Mouse (Mus musculus) lung, adult 2 months (tissue): ENCODE measurements around the gene Olfr645. TPM values are rescaled to one million over a fixed set of nuclear protein-coding genes. Genes with fewer than 3 reads are reported as not detected.

Experiments used
- DNase-seq: peaks from one replicate; pipeline ENCODE4 v3.0.0; 2022
- H3K4me1 ChIP-seq: fragments of 200-500 bp; 2 replicates; pipeline ENCODE4 v1.6.1; 2011; ENCODE audit warnings: low read length; ENCODE audit not compliant: control insufficient read depth, insufficient read depth
- H3K4me3 ChIP-seq: fragments of 200-500 bp; replicated peaks from 2 replicates; pipeline ENCODE3; 2011; ENCODE audit warnings: low read depth, mild to moderate bottlenecking, control low read depth, low read length; ENCODE audit errors: extremely low read depth
- CTCF ChIP-seq: fragments of 200-500 bp; IDR thresholded peaks from 2 replicates; pipeline ENCODE4 v1.5.1; 2011; ENCODE audit warnings: mild to moderate bottlenecking, low read length, control low read depth; ENCODE audit not compliant: insufficient read depth
- POLR2A ChIP-seq: fragments of 200-500 bp; IDR thresholded peaks from 2 replicates; pipeline ENCODE4 v1.6.1; 2011; ENCODE audit warnings: low read depth, mild to moderate bottlenecking, control low read depth, low read length, borderline replicate concordance; ENCODE audit errors: extremely low read depth
- WGBS: fragments of 180-500 bp; shearing (Covaris S2); methylation state at CpG from one replicate; pipeline ENCODE4 v1.1.7; 2018; 5-methylcytosine and 5-hydroxymethylcytosine counted together
- polyA plus RNA-seq: library from polyadenylated mRNA; depleted of rRNA; stranded (reverse); fragments of >200 nt; gene quantifications from 2 replicates; pipeline ENCODE4 v1.2.3, GENCODE M21; 2012; rRNA removed

Olfr645 gene
- not detected in 2 replicates for polyA plus RNA-seq

DNA sequence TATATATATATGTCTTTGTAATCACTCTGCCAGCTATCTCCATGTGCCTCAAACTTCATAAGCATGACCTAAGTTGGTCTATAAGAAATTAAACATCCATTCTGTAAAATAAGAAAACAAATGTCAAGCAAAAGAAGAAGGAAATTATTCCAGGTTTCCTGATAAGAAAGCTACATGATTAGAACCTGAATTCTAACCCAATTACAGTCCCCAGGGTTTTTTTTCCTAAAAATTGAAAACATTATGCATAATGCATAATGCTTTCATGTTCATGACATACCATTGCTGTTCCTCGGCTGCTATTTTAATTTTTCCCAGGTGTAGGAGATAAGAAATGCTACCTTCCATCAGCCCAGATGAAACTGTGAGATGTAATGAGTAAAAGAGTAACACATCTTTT, at the start of gene Olfr645:
Olfr645 (minus strand) TSS at position 101 of the 400 bp plus-strand sequence.
- Histone ChIP-seq H3K4me3 (no peak within 1 kb of the TSS), H3K4me1 (no peaks in the 10 kb centered on the region)
- no peak for TF ChIP-seq CTCF
- TF ChIP-seq POLR2A, result no peak
- DNase-seq, result no peak
- WGBS, result 73% methylated on average over 1 of the region's 1 CpGs

DNA sequence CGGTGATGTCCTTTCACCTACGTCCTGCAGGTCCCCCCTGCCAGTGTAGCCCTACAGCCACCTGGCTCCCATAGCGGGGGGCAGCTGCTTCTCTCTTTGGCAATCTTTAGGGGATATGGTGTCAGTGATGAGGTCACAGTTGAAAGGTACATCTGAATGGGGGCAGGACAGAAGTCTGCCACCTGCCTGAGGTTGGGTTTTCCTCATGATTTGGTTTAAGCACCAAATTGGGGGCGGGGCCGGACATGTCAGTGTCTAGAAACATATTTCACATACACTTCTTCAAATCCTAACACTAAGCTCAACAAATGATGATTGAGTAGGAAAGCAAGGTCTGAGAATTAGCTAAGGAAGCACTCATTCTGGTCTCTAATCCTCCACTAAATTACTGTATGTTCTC, 44.5 kb upstream of the Olfr645 start, which contains the start of gene Ubqln5:
Ubqln5 (minus strand) TSS at position 101 of the 400 bp plus-strand sequence.
- DNase-seq, result no peak
- Histone ChIP-seq H3K4me1 (no peaks in the 10 kb centered on the region), H3K4me3 (no peak within 1 kb of the TSS)
- TF ChIP-seq POLR2A (no peak), CTCF (no peak)
- WGBS, result 92% methylated on average over 5 of the region's 5 CpGs

- DNase-seq, result no peak
- no peak for TF ChIP-seq POLR2A
- no peak for TF ChIP-seq CTCF
Measured at GRCm38 (mm10) chr7:104104757-104104972, 19.4 kb upstream of the Olfr645 start, which contains the start of gene Olfr646. TSS of gene Olfr646 (plus strand) at chr7:104104873.

GRCm38 (mm10) chr7:104103913-104104756, 18.9 kb upstream of the Olfr645 start:
- TF ChIP-seq POLR2A, result no peak
- TF ChIP-seq CTCF, result no peak
- no peak overlapping the region for H3K4me3 ChIP-seq
- WGBS, result 61% methylated on average over 4 of the region's 4 CpGs
- DNase-seq, result no peak
- no peaks in the 10 kb centered on the region for H3K4me1 ChIP-seq

More at GRCm38 (mm10) chr7:104104757-104104972, 19.4 kb upstream of the Olfr645 start, which contains the start of gene Olfr646:
- Histone ChIP-seq H3K4me1 (no peaks in the 10 kb centered on the region), H3K4me3 (no peak within 1 kb of the TSS)

DNA sequence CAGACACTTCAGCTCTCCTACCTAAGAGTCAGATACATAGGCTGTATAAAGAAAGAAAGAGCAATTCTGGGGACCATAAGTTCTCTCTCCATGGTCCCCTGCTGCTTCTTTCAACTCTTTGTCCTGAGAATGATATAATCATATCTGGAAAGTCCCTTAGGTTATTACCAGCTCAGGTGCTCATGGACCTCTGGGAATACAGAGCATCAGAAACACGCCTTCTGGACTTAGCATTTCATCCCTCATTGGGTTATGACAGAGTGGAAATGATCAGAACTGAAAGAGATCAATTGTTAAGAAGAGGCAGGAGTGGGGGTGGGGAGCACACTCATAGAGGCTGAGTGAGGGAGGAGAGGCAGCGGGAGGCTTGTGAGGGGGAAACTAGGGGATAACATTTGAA, 13.5 kb downstream of the Olfr645 start, which contains the start of gene Olfr644:
Olfr644 (minus strand) TSS at position 101 of the 400 bp plus-strand sequence.
- DNase-seq, result no peak
- 52% methylated on average over 2 of the region's 2 CpGs for WGBS
- Histone ChIP-seq H3K4me1 (no peaks in the 10 kb centered on the region), H3K4me3 (no peak within 1 kb of the TSS)
- TF ChIP-seq POLR2A (no peak), CTCF (no peak)

DNA sequence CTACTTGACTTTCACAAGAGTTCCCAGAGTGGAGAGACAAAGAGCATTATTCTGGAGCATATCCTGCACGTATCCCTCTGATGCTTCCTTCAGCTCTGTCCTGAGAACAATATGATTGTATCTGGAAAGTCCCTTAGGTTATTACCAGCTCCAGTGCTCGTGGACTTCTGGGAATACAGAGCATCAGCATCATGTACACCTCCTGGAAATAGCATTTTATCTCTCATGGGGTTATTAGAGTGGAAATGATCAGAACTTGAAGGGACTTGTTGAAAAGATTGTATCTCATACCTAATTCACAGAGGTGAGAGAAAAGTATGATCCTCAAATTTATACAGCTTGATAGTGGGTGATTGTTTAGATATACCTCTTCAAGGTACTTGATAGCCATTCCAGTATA, 23.9 kb downstream of the Olfr645 start, which contains the start of gene 4930516K23Rik:
4930516K23Rik (minus strand) TSS at position 101 of the 400 bp plus-strand sequence.
- Histone ChIP-seq H3K4me3 (no peak within 1 kb of the TSS), H3K4me1 (no peaks in the 10 kb centered on the region)
- no peak for DNase-seq
- WGBS, result 43% methylated on average over 2 of the region's 2 CpGs
- TF ChIP-seq POLR2A (no peak), CTCF (no peak)

DNA sequence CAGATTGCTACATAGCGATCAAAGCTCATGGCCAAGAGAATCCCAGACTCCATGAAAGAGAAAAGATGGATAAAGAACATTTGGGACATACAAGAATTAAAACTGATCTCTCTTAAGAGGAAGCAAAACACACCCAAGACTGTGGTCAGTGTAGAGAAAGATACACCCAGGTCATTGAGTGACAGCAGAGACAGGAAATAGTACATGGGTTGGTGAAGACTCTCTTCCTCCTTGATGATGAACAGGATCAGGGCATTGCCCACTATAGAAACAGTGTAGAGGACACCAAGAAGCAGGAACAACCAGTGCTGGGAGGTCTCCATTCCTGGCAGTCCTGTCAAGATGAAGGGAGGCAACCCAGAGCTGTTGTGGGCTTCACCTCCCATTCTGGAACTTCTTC, 26.1 kb downstream of the Olfr645 start:
- 84% methylated on average over 1 of the region's 1 CpGs for WGBS
- Histone ChIP-seq H3K4me1 (no peaks in the 10 kb centered on the region), H3K4me3 (no peak overlapping the region)
- DNase-seq, result no peak
- TF ChIP-seq POLR2A (no peak), CTCF (no peak)

DNA sequence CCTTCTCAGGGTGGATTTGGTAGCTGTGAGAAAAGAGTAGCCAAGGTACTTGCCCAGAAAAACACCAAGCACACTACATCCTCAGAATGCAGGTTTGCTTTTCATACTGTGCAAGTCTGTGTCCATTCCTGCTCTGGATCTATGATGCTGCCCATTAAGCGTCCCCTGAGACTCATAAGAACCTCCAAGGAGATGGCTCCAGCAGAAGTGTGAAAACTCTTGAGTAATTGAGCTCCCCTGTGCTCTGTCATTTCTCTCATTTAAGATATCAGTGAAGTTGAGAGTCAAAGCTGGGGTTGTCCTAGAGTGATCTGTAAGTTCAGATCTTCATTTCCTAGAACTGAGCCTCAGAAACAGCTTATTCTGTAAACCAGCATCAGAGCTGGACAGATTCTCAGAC, 32.7 kb downstream of the Olfr645 start, which contains the start of gene Olfr642:
Olfr642 (minus strand) TSS at position 101 of the 400 bp plus-strand sequence.
- 55% methylated on average over 1 of the region's 1 CpGs for WGBS
- no peak within 1 kb of the TSS for H3K4me3 ChIP-seq
- H3K4me1 ChIP-seq, result no peaks in the 10 kb centered on the region
- DNase-seq, result no peak
- TF ChIP-seq CTCF (no peak), POLR2A (no peak)

- TF ChIP-seq CTCF (no peak), POLR2A (no peak)
- DNase-seq, result no peak
- no peaks in the 10 kb centered on the region for H3K4me1 ChIP-seq
- 74% methylated on average over 4 of the region's 4 CpGs for WGBS
- H3K4me3 ChIP-seq, result no peak overlapping the region
Measured at GRCm38 (mm10) chr7:104050745-104051144, 34.5 kb downstream of the Olfr645 start.

- WGBS, result 55% methylated on average over 1 of the region's 1 CpGs
- Histone ChIP-seq H3K4me3 (no peak within 1 kb of the TSS), H3K4me1 (no peaks in the 10 kb centered on the region)
- TF ChIP-seq CTCF (no peak), POLR2A (no peak)
- no peak for DNase-seq
Measured at GRCm38 (mm10) chr7:104035145-104035544, 50.1 kb downstream of the Olfr645 start, which contains the start of gene Olfr641. TSS of gene Olfr641 (plus strand) at chr7:104035445.

Other genes starting within 250 kb of the Olfr645 start
- gene Hbb-bh2, start 244.9 kb downstream of the Olfr645 start, polyA plus RNA-seq, result not detected in 2 replicates
- not detected in 2 replicates for gene Hbb-bh1, start 242.3 kb downstream of the Olfr645 start, polyA plus RNA-seq
- 0.37 TPM in 1 of 2 replicates, not detected in the other for gene Hbb-y, start 232.2 kb downstream of the Olfr645 start, polyA plus RNA-seq
- gene Olfr66, start 199.2 kb downstream of the Olfr645 start, polyA plus RNA-seq, result not detected in 2 replicates
- not detected in 2 replicates for gene Olfr64, start 191.0 kb downstream of the Olfr645 start, polyA plus RNA-seq
- gene Olfr65, start 182.0 kb downstream of the Olfr645 start, polyA plus RNA-seq, result not detected in 2 replicates
- gene Olfr631, start 156.6 kb downstream of the Olfr645 start, polyA plus RNA-seq, result not detected in 2 replicates
- gene Olfr632, start 151.1 kb downstream of the Olfr645 start, polyA plus RNA-seq, result not detected in 2 replicates
- not detected in 2 replicates for gene Olfr633, start 141.0 kb downstream of the Olfr645 start, polyA plus RNA-seq
- not detected in 2 replicates for gene Olfr635, start 114.3 kb downstream of the Olfr645 start, polyA plus RNA-seq
- gene Olfr638, start 86.7 kb downstream of the Olfr645 start, polyA plus RNA-seq, result not detected in 2 replicates
- gene Olfr639, start 68.2 kb downstream of the Olfr645 start, polyA plus RNA-seq, result not detected in 2 replicates
- not detected in 2 replicates for gene Olfr640, start 59.9 kb downstream of the Olfr645 start, polyA plus RNA-seq
- not detected in 2 replicates for gene Olfr641, start 50.0 kb downstream of the Olfr645 start, polyA plus RNA-seq
- gene Olfr642, start 32.8 kb downstream of the Olfr645 start, polyA plus RNA-seq, result not detected in 2 replicates
- not detected in 2 replicates for gene 4930516K23Rik, start 24.0 kb downstream of the Olfr645 start, polyA plus RNA-seq
- not detected in 2 replicates for gene Olfr644, start 13.6 kb downstream of the Olfr645 start, polyA plus RNA-seq
- not detected in 2 replicates for gene Olfr646, start 19.4 kb upstream of the Olfr645 start, polyA plus RNA-seq
- not detected in 2 replicates for gene Ubqln5, start 44.4 kb upstream of the Olfr645 start, polyA plus RNA-seq
- gene Olfr643, start 51.9 kb upstream of the Olfr645 start, polyA plus RNA-seq, result not detected in 2 replicates
- not detected in 2 replicates for gene Ubqln3, start 57.8 kb upstream of the Olfr645 start, polyA plus RNA-seq
- gene Ubqlnl, start 65.1 kb upstream of the Olfr645 start, polyA plus RNA-seq, result not detected in 2 replicates
- gene Olfm5, start 79.4 kb upstream of the Olfr645 start, polyA plus RNA-seq, result not detected in 2 replicates
- gene Olfr648, start 97.9 kb upstream of the Olfr645 start, polyA plus RNA-seq, result 0.04 TPM in 1 of 2 replicates, not detected in the other
- gene Olfr649, start 110.5 kb upstream of the Olfr645 start, polyA plus RNA-seq, result not detected in 2 replicates
- 0.88 and 1.3 TPM in 2 replicates for gene Trim6, start 133.3 kb upstream of the Olfr645 start, polyA plus RNA-seq
- gene Trim34a, start 159.0 kb upstream of the Olfr645 start, polyA plus RNA-seq, result 5.7 and 15.2 TPM in 2 replicates
- 0.70 and 1.9 TPM in 2 replicates for gene Trim5, start 202.6 kb upstream of the Olfr645 start, polyA plus RNA-seq
- 3.1 and 11.5 TPM in 2 replicates for gene Trim12a, start 230.0 kb upstream of the Olfr645 start, polyA plus RNA-seq
- 0.26 and 3.4 TPM in 2 replicates for gene Trim34b, start 244.0 kb upstream of the Olfr645 start, polyA plus RNA-seq